Mouse (Mus musculus): ENCODE measurements around the gene Vmp1. TPM values are rescaled to one million over a fixed set of nuclear protein-coding genes. Genes with fewer than 3 reads are reported as not detected.

Gene Vmp1
- polyA plus RNA-seq, 1 experiment = 55.3 TPM

DNA sequence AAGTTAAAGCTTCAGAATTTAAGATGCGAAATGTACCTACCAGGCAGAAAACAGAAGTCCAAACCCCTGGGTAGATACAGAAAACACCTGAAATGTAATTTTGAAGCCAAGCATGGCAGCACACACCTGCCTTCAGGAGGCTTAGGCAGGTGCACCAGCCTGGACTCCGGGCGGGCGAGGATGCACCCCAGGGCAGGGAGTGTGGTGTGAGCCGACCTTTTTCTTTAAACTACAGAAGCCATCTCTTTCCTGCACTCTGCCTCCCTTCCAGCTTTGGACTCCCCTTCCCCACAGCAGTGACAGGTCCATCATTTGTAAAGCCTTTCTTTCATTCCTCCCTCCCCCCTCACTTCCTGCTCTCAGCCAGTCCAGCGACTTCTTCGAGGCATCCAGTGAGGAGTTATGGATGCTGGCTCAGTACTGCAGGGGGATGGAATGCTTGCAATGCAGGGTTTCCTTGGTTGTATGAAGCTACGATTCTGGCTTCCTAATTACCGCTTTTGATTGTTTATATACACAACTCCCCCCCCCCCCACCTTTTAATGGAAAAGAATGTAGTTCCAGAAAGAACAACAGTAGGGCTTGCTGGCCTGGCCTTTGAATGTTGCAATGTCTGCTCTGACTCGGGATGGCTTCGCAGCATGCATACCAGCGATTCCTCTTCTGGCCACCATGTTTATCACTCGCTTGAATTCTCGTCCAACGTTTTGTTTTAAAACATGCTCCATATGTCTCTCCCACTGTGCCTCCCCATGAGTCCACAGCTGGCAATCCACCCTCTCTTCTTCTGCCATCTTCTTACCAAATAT lies 112.4 kb downstream of the Vmp1 start:
- Histone ChIP-seq H3K27ac (ENCODE audit: insufficient read depth, low read depth, low read length) (no peak overlapping the region), H3K36me3 (ENCODE audit: control insufficient read depth, insufficient read depth, low read length) (no peaks in the 10 kb centered on the region), H3K4me3 (ENCODE audit: insufficient read depth, low read depth, low read length) (no peak overlapping the region), H3K4me1 (ENCODE audit: control insufficient read depth, insufficient read depth, low read length) (peaks cover 17% of the 10 kb centered on the region; the same call in 1 of the 2 replicates), H3K27me3 (replicated peaks; ENCODE audit: control insufficient read depth, insufficient read depth, low read length) (no peaks in the 10 kb centered on the region)
- WGBS = 50% methylated on average over 15 of the region's 15 CpGs
- no peak for DNase-seq
- TF ChIP-seq CTCF (conservative IDR thresholded peaks at IDR 0.05; ENCODE audit: insufficient read depth, insufficient read length, low read depth, low read length) (no peak), POLR2A (IDR thresholded peaks at IDR 0.05; ENCODE audit: low read depth, low read length) (no peak)

DNA sequence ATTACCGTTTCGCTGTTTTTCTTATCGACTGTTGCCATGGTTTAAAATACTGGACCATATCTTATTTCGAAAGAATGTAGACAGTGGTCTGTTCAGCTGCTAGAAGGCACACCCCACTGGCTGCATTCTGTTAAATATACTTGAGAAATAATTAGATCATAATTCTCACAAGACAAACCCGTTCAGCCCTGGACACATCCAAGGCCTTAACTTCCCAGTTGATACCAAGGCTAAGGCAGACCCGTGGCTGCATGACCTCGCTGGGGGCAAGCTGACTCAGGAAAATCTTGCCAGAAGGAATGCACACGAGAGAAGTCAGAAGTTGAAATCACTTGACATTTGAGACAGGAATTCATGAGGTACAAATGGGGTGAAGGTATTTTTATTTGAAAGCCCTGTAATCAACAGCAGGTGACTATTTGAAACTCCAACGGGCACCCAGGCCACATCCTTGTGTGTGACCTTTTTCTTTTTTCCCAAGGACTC lies 113.3 kb downstream of the Vmp1 start:
- Histone ChIP-seq H3K36me3 (ENCODE audit: control insufficient read depth, insufficient read depth, low read length) (no peaks in the 10 kb centered on the region), H3K27ac (ENCODE audit: insufficient read depth, low read depth, low read length) (no peak overlapping the region), H3K27me3 (replicated peaks; ENCODE audit: control insufficient read depth, insufficient read depth, low read length) (no peaks in the 10 kb centered on the region), H3K4me1 (ENCODE audit: control insufficient read depth, insufficient read depth, low read length) (peaks cover 17% of the 10 kb centered on the region; the same call in 1 of the 2 replicates), H3K4me3 (ENCODE audit: insufficient read depth, low read depth, low read length) (no peak overlapping the region)
- no peak for TF ChIP-seq POLR2A (IDR thresholded peaks at IDR 0.05; ENCODE audit: low read depth, low read length)
- no peak for TF ChIP-seq CTCF (conservative IDR thresholded peaks at IDR 0.05; ENCODE audit: insufficient read depth, insufficient read length, low read depth, low read length)
- DNase-seq = peak; percentile 52
- 41% methylated on average over 9 of the region's 9 CpGs for WGBS

- TF ChIP-seq POLR2A (IDR thresholded peaks at IDR 0.05; ENCODE audit: low read depth, low read length) (no peak), CTCF (conservative IDR thresholded peaks at IDR 0.05; ENCODE audit: insufficient read depth, insufficient read length, low read depth, low read length) (peak; percentile 43)
- Histone ChIP-seq H3K4me1 (ENCODE audit: control insufficient read depth, insufficient read depth, low read length) (peaks cover 13% of the 10 kb centered on the region; the same call in 1 of the 2 replicates), H3K36me3 (ENCODE audit: control insufficient read depth, insufficient read depth, low read length) (no peaks in the 10 kb centered on the region), H3K27me3 (replicated peaks; ENCODE audit: control insufficient read depth, insufficient read depth, low read length) (no peaks in the 10 kb centered on the region), H3K27ac (ENCODE audit: insufficient read depth, low read depth, low read length) (no peak overlapping the region), H3K4me3 (ENCODE audit: insufficient read depth, low read depth, low read length) (no peak overlapping the region)
- DNase-seq = peak; percentile 67
- 41% methylated on average over 3 of the region's 3 CpGs for WGBS
Measured at GRCm38 (mm10) chr11:86568425-86568824, 115.2 kb downstream of the Vmp1 start.

DNA sequence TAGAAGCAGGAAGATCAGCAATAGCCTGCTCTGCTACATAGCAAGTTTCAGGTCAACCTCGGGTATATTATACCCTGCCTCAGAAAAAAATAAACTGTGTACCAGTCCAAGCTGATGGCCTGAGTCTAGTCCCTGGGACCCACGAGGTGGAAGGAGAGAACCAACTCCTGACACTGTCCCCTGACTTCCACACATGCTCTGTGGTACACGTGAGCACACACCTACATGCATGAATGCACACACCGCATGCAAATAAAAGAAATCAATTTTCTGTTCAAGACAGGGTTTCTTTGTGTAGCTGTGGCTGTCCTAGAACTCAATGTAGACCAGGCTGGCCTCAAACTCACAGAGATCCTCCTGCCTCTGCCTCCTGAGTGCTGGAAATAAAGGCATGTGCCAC lies 125.4 kb downstream of the Vmp1 start:
- WGBS = 72% methylated on average over 4 of the region's 4 CpGs
- Histone ChIP-seq H3K27ac (ENCODE audit: insufficient read depth, low read depth, low read length) (no peak overlapping the region), H3K4me3 (ENCODE audit: insufficient read depth, low read depth, low read length) (no peak overlapping the region), H3K27me3 (replicated peaks; ENCODE audit: control insufficient read depth, insufficient read depth, low read length) (no peaks in the 10 kb centered on the region), H3K36me3 (ENCODE audit: control insufficient read depth, insufficient read depth, low read length) (no peaks in the 10 kb centered on the region; the same call in none of the 2 replicates), H3K4me1 (ENCODE audit: control insufficient read depth, insufficient read depth, low read length) (no peaks in the 10 kb centered on the region)
- DNase-seq = no peak
- TF ChIP-seq POLR2A (IDR thresholded peaks at IDR 0.05; ENCODE audit: low read depth, low read length) (no peak), CTCF (conservative IDR thresholded peaks at IDR 0.05; ENCODE audit: insufficient read depth, insufficient read length, low read depth, low read length) (no peak)

DNA sequence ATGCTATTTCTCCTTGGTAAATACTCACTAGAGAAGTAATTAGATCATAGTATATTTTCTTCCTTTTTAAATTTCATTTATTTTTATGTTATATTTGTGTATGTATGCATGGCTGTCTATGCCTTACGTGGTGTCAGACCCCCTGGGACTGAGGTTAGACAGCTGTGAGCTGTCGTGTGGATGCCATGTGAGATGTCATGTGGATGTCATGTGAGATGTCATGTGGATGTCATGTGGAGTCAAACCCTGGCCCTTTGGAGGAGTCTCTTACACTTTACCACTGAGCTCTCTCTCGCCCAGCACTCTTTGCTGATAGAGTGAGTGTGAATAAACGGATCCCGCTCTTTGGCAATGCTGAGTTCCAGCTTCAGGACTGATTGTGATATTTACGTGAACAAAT lies 130.1 kb downstream of the Vmp1 start:
- 95% methylated on average over 6 of the region's 6 CpGs for WGBS
- H3K4me1 ChIP-seq (ENCODE audit: control insufficient read depth, insufficient read depth, low read length) = no peaks in the 10 kb centered on the region
- no peak for TF ChIP-seq CTCF (conservative IDR thresholded peaks at IDR 0.05; ENCODE audit: insufficient read depth, insufficient read length, low read depth, low read length)
- TF ChIP-seq POLR2A (IDR thresholded peaks at IDR 0.05; ENCODE audit: low read depth, low read length) = no peak
- no peak for DNase-seq
- H3K27me3 ChIP-seq (replicated peaks; ENCODE audit: control insufficient read depth, insufficient read depth, low read length) = no peaks in the 10 kb centered on the region
- H3K27ac ChIP-seq (ENCODE audit: insufficient read depth, low read depth, low read length) = no peak overlapping the region
- no peaks in the 10 kb centered on the region; the same call in none of the 2 replicates for H3K36me3 ChIP-seq (ENCODE audit: control insufficient read depth, insufficient read depth, low read length)
- no peak overlapping the region for H3K4me3 ChIP-seq (ENCODE audit: insufficient read depth, low read depth, low read length)

- Histone ChIP-seq H3K27ac (ENCODE audit: insufficient read depth, low read depth, low read length) (no peak overlapping the region), H3K4me1 (ENCODE audit: control insufficient read depth, insufficient read depth, low read length) (peaks cover 10% of the 10 kb centered on the region; the same call in 1 of the 2 replicates), H3K4me3 (ENCODE audit: insufficient read depth, low read depth, low read length) (no peak overlapping the region), H3K36me3 (ENCODE audit: control insufficient read depth, insufficient read depth, low read length) (no peaks in the 10 kb centered on the region; the same call in 1 of the 2 replicates), H3K27me3 (replicated peaks; ENCODE audit: control insufficient read depth, insufficient read depth, low read length) (no peaks in the 10 kb centered on the region)
- 100% methylated on average over 1 of the region's 1 CpGs for WGBS
- TF ChIP-seq CTCF (conservative IDR thresholded peaks at IDR 0.05; ENCODE audit: insufficient read depth, insufficient read length, low read depth, low read length) = peak; percentile 21; the same call in 1 of the 2 replicates
- TF ChIP-seq POLR2A (IDR thresholded peaks at IDR 0.05; ENCODE audit: low read depth, low read length) = no peak
- DNase-seq = no peak
Measured at GRCm38 (mm10) chr11:86547412-86547811, 136.2 kb downstream of the Vmp1 start.

GRCm38 (mm10) chr11:86545556-86545955 lies 138.1 kb downstream of the Vmp1 start:
- Histone ChIP-seq H3K36me3 (ENCODE audit: control insufficient read depth, insufficient read depth, low read length) (no peaks in the 10 kb centered on the region; the same call in 1 of the 2 replicates), H3K27ac (ENCODE audit: insufficient read depth, low read depth, low read length) (no peak overlapping the region), H3K4me3 (ENCODE audit: insufficient read depth, low read depth, low read length) (peak overlapping the region; percentile 45), H3K27me3 (replicated peaks; ENCODE audit: control insufficient read depth, insufficient read depth, low read length) (no peaks in the 10 kb centered on the region), H3K4me1 (ENCODE audit: control insufficient read depth, insufficient read depth, low read length) (peaks cover 10% of the 10 kb centered on the region; the same call in 1 of the 2 replicates)
- 63% methylated on average over 8 of the region's 8 CpGs for WGBS
- DNase-seq = no peak
- TF ChIP-seq CTCF (conservative IDR thresholded peaks at IDR 0.05; ENCODE audit: insufficient read depth, insufficient read length, low read depth, low read length) = no peak
- no peak for TF ChIP-seq POLR2A (IDR thresholded peaks at IDR 0.05; ENCODE audit: low read depth, low read length)
